Mouse (Mus musculus): ENCODE results near the gene Manbal. TPM values are rescaled to one million over a fixed set of nuclear protein-coding genes. Genes with fewer than 3 reads are reported as not detected.

The Manbal gene
- total and polyA plus RNA-seq, 3 experiments: 19.6 to 55.2 (median 20.6) TPM

DNA sequence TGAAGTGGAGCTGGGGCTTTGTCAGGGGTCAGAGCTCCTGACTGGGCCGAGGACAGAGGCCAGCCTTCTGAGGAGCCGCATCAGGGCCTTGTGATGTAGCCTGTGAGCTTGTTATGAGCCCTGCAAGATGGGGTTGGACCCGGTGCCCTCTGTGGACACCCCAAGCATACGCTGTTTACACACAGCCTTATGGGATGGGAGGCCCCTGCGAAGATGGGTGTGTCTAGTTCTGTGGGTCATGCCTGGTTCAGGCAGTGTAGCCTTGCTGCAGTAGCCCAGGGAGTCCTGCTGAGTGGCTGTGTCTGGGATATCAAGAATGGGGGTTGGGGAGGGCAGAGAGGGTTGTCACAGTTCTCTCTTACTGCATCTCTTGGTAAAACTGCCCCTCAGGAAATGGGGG, 64.5 kb downstream of the Manbal start:
- Histone ChIP-seq H3K4me1 (ENCODE audit: insufficient read depth, low read depth, low read length) (no peaks in the 10 kb centered on the region), H3K4me3 (ENCODE audit: low read depth, low read length) (no peak overlapping the region), H3K36me3 (replicated peaks) (no peaks in the 10 kb centered on the region), H3K27me3 (ENCODE audit: insufficient read depth, low read length) (peaks cover 32% of the 10 kb centered on the region), H3K9me3 (replicated peaks) (no peaks in the 10 kb centered on the region)
- no peak for TF ChIP-seq GATA1 (IDR thresholded peaks at IDR 0.05; ENCODE audit: borderline replicate concordance, low read length)
- no peak for TF ChIP-seq TAL1 (conservative IDR thresholded peaks at IDR 0.05; ENCODE audit: low read depth, low read length)
- no peak for TF ChIP-seq GATA2 (IDR thresholded peaks at IDR 0.05; ENCODE audit: borderline replicate concordance, low read depth, low read length)
- TF ChIP-seq CTCF (IDR thresholded peaks at IDR 0.05; ENCODE audit: low read depth, low read length): no peak
- no peak for TF ChIP-seq POLR2AphosphoS5 (IDR thresholded peaks at IDR 0.05; ENCODE audit: insufficient replicate concordance, low read depth, low read length)
- DNase-seq (ENCODE audit: low spot score) (no peak), ATAC-seq (ENCODE audit: extremely low read depth, insufficient number of reproducible peaks, low FRiP score, poor library complexity, severe bottlenecking) (no peak)

DNA sequence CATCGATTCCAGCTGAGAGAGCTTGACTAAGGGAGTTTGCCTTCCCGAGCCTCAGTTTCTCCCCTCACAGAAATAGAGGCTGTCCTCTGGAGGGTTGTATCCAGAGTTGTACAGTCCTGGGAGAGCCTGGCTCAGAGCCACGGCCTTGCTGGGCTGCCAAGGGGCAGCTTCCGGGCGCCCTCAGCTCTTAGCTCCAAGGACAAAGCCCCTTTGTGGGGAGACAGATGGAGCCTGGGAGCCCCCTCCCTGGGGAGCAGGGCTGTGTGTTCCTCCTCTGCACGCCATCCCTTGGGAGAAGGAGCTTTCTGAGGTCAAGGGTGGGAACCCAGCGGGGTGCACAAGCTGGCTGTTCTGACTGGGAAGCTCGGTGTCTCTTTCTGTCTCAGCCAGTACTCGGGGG, 65.1 kb downstream of the Manbal start:
- Histone ChIP-seq H3K36me3 (replicated peaks) (no peaks in the 10 kb centered on the region), H3K27me3 (ENCODE audit: insufficient read depth, low read length) (peaks cover 34% of the 10 kb centered on the region), H3K9me3 (replicated peaks) (no peaks in the 10 kb centered on the region), H3K4me1 (ENCODE audit: insufficient read depth, low read depth, low read length) (no peaks in the 10 kb centered on the region), H3K4me3 (ENCODE audit: low read depth, low read length) (no peak overlapping the region)
- TF ChIP-seq TAL1 (conservative IDR thresholded peaks at IDR 0.05; ENCODE audit: low read depth, low read length) (no peak), POLR2AphosphoS5 (IDR thresholded peaks at IDR 0.05; ENCODE audit: insufficient replicate concordance, low read depth, low read length) (no peak), GATA2 (IDR thresholded peaks at IDR 0.05; ENCODE audit: borderline replicate concordance, low read depth, low read length) (no peak), GATA1 (IDR thresholded peaks at IDR 0.05; ENCODE audit: borderline replicate concordance, low read length) (no peak), CTCF (IDR thresholded peaks at IDR 0.05; ENCODE audit: low read depth, low read length) (no peak)
- DNase-seq (ENCODE audit: low spot score) (no peak), ATAC-seq (ENCODE audit: extremely low read depth, insufficient number of reproducible peaks, low FRiP score, poor library complexity, severe bottlenecking) (no peak)

DNA sequence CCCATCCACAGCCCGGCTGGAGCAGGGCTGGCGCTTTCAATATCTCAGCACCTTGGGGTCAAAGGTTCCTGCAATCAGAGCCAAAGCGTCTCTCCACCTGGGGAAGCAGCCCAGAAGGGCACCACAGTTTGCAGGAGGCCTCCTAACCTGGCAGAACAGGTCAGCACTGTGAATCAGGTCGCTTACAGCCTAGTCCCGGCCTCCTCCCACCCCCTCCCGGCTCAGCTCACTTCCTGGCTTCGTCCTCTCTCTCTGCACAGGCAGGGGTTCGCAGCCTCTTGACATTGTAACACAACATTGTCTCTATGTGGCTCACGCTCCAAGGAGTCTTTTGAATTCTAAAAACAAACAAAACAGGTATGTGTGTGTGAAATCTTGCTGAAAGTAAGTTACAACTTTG, 66.6 kb downstream of the Manbal start:
- Histone ChIP-seq H3K4me3 (ENCODE audit: low read depth, low read length) (no peak overlapping the region), H3K27me3 (ENCODE audit: insufficient read depth, low read length) (peaks cover 44% of the 10 kb centered on the region), H3K36me3 (replicated peaks) (no peaks in the 10 kb centered on the region), H3K9me3 (replicated peaks) (no peaks in the 10 kb centered on the region), H3K4me1 (ENCODE audit: insufficient read depth, low read depth, low read length) (no peaks in the 10 kb centered on the region)
- DNase-seq (ENCODE audit: low spot score) (no peak), ATAC-seq (ENCODE audit: extremely low read depth, insufficient number of reproducible peaks, low FRiP score, poor library complexity, severe bottlenecking) (no peak)
- TF ChIP-seq GATA2 (IDR thresholded peaks at IDR 0.05; ENCODE audit: borderline replicate concordance, low read depth, low read length) (no peak), TAL1 (conservative IDR thresholded peaks at IDR 0.05; ENCODE audit: low read depth, low read length) (no peak), GATA1 (IDR thresholded peaks at IDR 0.05; ENCODE audit: borderline replicate concordance, low read length) (no peak), CTCF (IDR thresholded peaks at IDR 0.05; ENCODE audit: low read depth, low read length) (no peak), POLR2AphosphoS5 (IDR thresholded peaks at IDR 0.05; ENCODE audit: insufficient replicate concordance, low read depth, low read length) (no peak)

DNA sequence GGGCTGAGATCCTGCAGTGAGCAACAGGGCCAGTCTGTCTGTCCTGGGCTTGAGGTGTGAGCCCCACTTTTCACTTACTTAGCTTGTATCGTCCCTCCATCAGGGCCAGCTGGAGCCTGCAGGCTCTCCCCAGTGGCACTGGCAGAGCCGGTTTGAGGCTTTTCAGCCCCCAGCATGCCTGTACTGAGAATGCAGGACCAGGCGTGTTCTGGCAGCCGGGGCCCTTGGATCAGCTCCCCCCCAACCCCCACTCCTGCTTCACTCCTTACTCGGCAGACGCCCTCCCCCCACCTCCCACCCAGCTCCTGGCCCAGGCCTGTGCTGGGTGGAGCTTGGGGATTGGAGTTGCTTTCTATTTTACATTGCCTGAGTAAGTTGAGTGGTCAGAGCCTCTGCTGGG, 67.1 kb downstream of the Manbal start:
- H3K36me3 ChIP-seq (replicated peaks): no peaks in the 10 kb centered on the region
- no peak for DNase-seq (ENCODE audit: low spot score)
- H3K27me3 ChIP-seq (ENCODE audit: insufficient read depth, low read length): peaks cover 44% of the 10 kb centered on the region

DNA sequence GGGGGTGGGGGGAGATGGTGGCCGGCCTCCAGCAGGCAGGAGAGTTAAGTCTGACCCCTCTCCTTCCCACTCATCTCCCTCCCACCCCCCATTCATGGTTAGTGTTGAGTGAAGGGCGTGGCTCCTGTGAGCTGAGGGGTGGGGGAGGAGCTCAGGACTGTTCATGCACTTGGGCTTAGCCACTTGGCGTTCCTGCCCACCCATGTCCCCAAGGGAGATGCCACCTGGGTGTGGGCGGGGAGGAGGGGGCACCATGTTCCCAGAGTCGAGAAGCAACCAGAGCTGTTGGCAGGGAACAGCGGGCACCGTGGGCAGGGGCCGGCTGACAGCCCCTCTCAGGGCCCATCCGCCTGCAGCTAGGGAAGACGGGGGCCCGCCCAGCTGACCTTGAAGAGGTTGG, 69.1 kb downstream of the Manbal start:
- peaks cover 41% of the 10 kb centered on the region for H3K27me3 ChIP-seq (ENCODE audit: insufficient read depth, low read length)
- no peaks in the 10 kb centered on the region for H3K9me3 ChIP-seq (replicated peaks)
- no peak for DNase-seq (ENCODE audit: low spot score)
- no peaks in the 10 kb centered on the region for H3K4me1 ChIP-seq (ENCODE audit: insufficient read depth, low read depth, low read length)
- H3K36me3 ChIP-seq (replicated peaks): no peaks in the 10 kb centered on the region
- no peak overlapping the region for H3K4me3 ChIP-seq (ENCODE audit: low read depth, low read length)
- TF ChIP-seq GATA2 (IDR thresholded peaks at IDR 0.05; ENCODE audit: borderline replicate concordance, low read depth, low read length): no peak
- ATAC-seq (ENCODE audit: extremely low read depth, insufficient number of reproducible peaks, low FRiP score, poor library complexity, severe bottlenecking): no peak

More for the DNA sequence above, 67.1 kb downstream of the Manbal start:
- no peak overlapping the region for H3K4me3 ChIP-seq (ENCODE audit: low read depth, low read length)
- TF ChIP-seq GATA1 (IDR thresholded peaks at IDR 0.05; ENCODE audit: borderline replicate concordance, low read length) (no peak), CTCF (IDR thresholded peaks at IDR 0.05; ENCODE audit: low read depth, low read length) (no peak), TAL1 (conservative IDR thresholded peaks at IDR 0.05; ENCODE audit: low read depth, low read length) (no peak), GATA2 (IDR thresholded peaks at IDR 0.05; ENCODE audit: borderline replicate concordance, low read depth, low read length) (no peak), POLR2AphosphoS5 (IDR thresholded peaks at IDR 0.05; ENCODE audit: insufficient replicate concordance, low read depth, low read length) (no peak)
- H3K9me3 ChIP-seq (replicated peaks): no peaks in the 10 kb centered on the region
- ATAC-seq (ENCODE audit: extremely low read depth, insufficient number of reproducible peaks, low FRiP score, poor library complexity, severe bottlenecking): no peak
- H3K4me1 ChIP-seq (ENCODE audit: insufficient read depth, low read depth, low read length): no peaks in the 10 kb centered on the region

DNA sequence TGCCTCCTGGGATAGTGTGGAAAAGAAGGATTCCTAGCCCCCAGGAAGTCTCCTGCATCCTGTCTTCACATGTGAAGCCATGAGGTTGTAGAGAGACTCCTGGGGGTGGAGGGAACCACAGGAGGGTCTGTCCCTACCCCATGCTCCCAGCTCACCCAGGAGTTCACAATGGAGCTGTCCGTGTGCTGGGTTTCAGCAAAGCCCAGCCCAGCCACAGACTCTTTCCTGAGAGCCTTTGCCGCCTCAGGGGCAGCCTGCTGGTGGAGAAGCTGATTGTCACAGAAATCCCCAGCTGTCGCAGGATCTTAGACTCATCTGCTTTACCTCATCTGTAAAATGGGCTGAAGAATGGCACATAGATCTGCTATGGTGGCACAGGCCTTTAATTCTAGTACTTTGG, 69.7 kb downstream of the Manbal start:
- Histone ChIP-seq H3K9me3 (replicated peaks) (no peaks in the 10 kb centered on the region; the same call in 1 of the 2 replicates), H3K27me3 (ENCODE audit: insufficient read depth, low read length) (peaks cover 41% of the 10 kb centered on the region), H3K36me3 (replicated peaks) (no peaks in the 10 kb centered on the region), H3K4me1 (ENCODE audit: insufficient read depth, low read depth, low read length) (no peaks in the 10 kb centered on the region), H3K4me3 (ENCODE audit: low read depth, low read length) (no peak overlapping the region)
- DNase-seq (ENCODE audit: low spot score): no peak
- TF ChIP-seq GATA1 (IDR thresholded peaks at IDR 0.05; ENCODE audit: borderline replicate concordance, low read length) (no peak), GATA2 (IDR thresholded peaks at IDR 0.05; ENCODE audit: borderline replicate concordance, low read depth, low read length) (no peak), TAL1 (conservative IDR thresholded peaks at IDR 0.05; ENCODE audit: low read depth, low read length) (no peak), CTCF (IDR thresholded peaks at IDR 0.05; ENCODE audit: low read depth, low read length) (no peak)
- no peak for ATAC-seq (ENCODE audit: extremely low read depth, insufficient number of reproducible peaks, low FRiP score, poor library complexity, severe bottlenecking)

DNA sequence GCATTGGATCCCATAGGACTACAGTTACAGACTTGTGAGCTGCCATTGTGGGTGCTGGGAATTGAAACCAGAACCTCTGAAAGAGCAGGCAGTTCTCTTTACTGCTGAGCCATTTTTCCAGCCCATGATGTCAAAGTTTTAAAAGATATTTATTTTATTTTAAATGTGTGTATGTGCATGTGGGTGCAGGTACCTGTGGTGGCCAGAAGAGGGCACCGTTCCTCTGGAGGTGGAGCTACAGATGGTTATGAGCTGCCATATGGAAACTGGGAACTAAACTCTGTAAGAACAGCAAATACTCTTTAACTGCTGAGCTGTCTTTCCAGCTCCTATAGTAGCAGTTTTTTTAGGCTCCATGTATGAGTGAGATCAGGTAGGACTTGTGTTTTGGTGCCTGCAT, 74.0 kb downstream of the Manbal start:
- no peak for DNase-seq (ENCODE audit: low spot score)
- no peak overlapping the region for H3K4me3 ChIP-seq (ENCODE audit: low read depth, low read length)

More for the DNA sequence above, 74.0 kb downstream of the Manbal start:
- no peaks in the 10 kb centered on the region for H3K4me1 ChIP-seq (ENCODE audit: insufficient read depth, low read depth, low read length)
- no peaks in the 10 kb centered on the region for H3K36me3 ChIP-seq (replicated peaks)
- no peak for ATAC-seq (ENCODE audit: extremely low read depth, insufficient number of reproducible peaks, low FRiP score, poor library complexity, severe bottlenecking)
- no peak for TF ChIP-seq POLR2AphosphoS5 (IDR thresholded peaks at IDR 0.05; ENCODE audit: insufficient replicate concordance, low read depth, low read length)
- TF ChIP-seq CTCF (IDR thresholded peaks at IDR 0.05; ENCODE audit: low read depth, low read length): no peak
- no peak for TF ChIP-seq GATA1 (IDR thresholded peaks at IDR 0.05; ENCODE audit: borderline replicate concordance, low read length)
- no peak for TF ChIP-seq TAL1 (conservative IDR thresholded peaks at IDR 0.05; ENCODE audit: low read depth, low read length)
- no peak for TF ChIP-seq GATA2 (IDR thresholded peaks at IDR 0.05; ENCODE audit: borderline replicate concordance, low read depth, low read length)
- no peaks in the 10 kb centered on the region; the same call in 1 of the 2 replicates for H3K9me3 ChIP-seq (replicated peaks)
- H3K27me3 ChIP-seq (ENCODE audit: insufficient read depth, low read length): peaks cover 18% of the 10 kb centered on the region

Other genes with a start within 250 kb of the Manbal start
- 153 and 177 TPM in 2 replicates for gene Samhd1, start 232.3 kb upstream of the Manbal start, total RNA-seq (2014; fragmentation: Nextera tagmentation)
- 99.6 and 109 TPM in 2 replicates for gene Samhd1, start 232.3 kb upstream of the Manbal start, total RNA-seq (2017)
- gene Samhd1, start 232.3 kb upstream of the Manbal start, polyA plus RNA-seq (2012): 19.9 and 23.6 TPM in 2 replicates
- 96.7 and 97.4 TPM in 2 replicates for gene Rbl1, start 163.1 kb upstream of the Manbal start, total RNA-seq (2014; fragmentation: Nextera tagmentation)
- 74.1 and 88.2 TPM in 2 replicates for gene Rbl1, start 163.1 kb upstream of the Manbal start, total RNA-seq (2017)
- 10.9 and 11.1 TPM in 2 replicates for gene Rbl1, start 163.1 kb upstream of the Manbal start, polyA plus RNA-seq (2012)
- 197 and 213 TPM in 2 replicates for gene Rpn2, start 88.6 kb upstream of the Manbal start, total RNA-seq (2014; fragmentation: Nextera tagmentation)
- 156 and 189 TPM in 2 replicates for gene Rpn2, start 88.6 kb upstream of the Manbal start, total RNA-seq (2017)
- 99.6 and 110 TPM in 2 replicates for gene Rpn2, start 88.6 kb upstream of the Manbal start, polyA plus RNA-seq (2012)
- 1.4 and 2.0 TPM in 2 replicates for gene Mroh8, start 88.0 kb upstream of the Manbal start, total RNA-seq (2014; fragmentation: Nextera tagmentation)
- gene Mroh8, start 88.0 kb upstream of the Manbal start, total RNA-seq (2017): 0.66 and 1.2 TPM in 2 replicates
- 0.37 and 0.51 TPM in 2 replicates for gene Mroh8, start 88.0 kb upstream of the Manbal start, polyA plus RNA-seq (2012)
- not detected in 2 replicates for gene Ghrh, start 20.1 kb upstream of the Manbal start, total RNA-seq (2014; fragmentation: Nextera tagmentation)
- 0.76 TPM in 1 of 2 replicates, not detected in the other for gene Ghrh, start 20.1 kb upstream of the Manbal start, total RNA-seq (2017)
- gene Ghrh, start 20.1 kb upstream of the Manbal start, polyA plus RNA-seq (2012): not detected in 2 replicates
- not detected in 2 replicates for gene Src, start 50.9 kb downstream of the Manbal start, total RNA-seq (2014; fragmentation: Nextera tagmentation)
- 0.49 and 0.58 TPM in 2 replicates for gene Src, start 50.9 kb downstream of the Manbal start, total RNA-seq (2017)
- gene Src, start 50.9 kb downstream of the Manbal start, polyA plus RNA-seq (2012): 0.22 and 0.28 TPM in 2 replicates
- not detected in 2 replicates for gene Nnat, start 192.5 kb downstream of the Manbal start, total RNA-seq (2014; fragmentation: Nextera tagmentation)
- not detected in 2 replicates for gene Nnat, start 192.5 kb downstream of the Manbal start, total RNA-seq (2017)
- gene Nnat, start 192.5 kb downstream of the Manbal start, polyA plus RNA-seq (2012): not detected in 2 replicates
- gene Blcap, start 203.7 kb downstream of the Manbal start, total RNA-seq (2014; fragmentation: Nextera tagmentation): 24.1 and 27.2 TPM in 2 replicates
- 22.0 and 23.3 TPM in 2 replicates for gene Blcap, start 203.7 kb downstream of the Manbal start, total RNA-seq (2017)
- gene Blcap, start 203.7 kb downstream of the Manbal start, polyA plus RNA-seq (2012): 16.7 and 17.3 TPM in 2 replicates

All from G1E (cell line).